Mouse (Mus musculus) cerebellum, postnatal 25 days (tissue): ENCODE results near the gene Snrpb.

Source experiments
- DNase-seq, 2 experiments: peaks; one replicate each; pipeline ENCODE4 v3.0.0; 2021; ENCODE audit warnings: mixed read lengths in 2 of 2

Gene Snrpb

DNA sequence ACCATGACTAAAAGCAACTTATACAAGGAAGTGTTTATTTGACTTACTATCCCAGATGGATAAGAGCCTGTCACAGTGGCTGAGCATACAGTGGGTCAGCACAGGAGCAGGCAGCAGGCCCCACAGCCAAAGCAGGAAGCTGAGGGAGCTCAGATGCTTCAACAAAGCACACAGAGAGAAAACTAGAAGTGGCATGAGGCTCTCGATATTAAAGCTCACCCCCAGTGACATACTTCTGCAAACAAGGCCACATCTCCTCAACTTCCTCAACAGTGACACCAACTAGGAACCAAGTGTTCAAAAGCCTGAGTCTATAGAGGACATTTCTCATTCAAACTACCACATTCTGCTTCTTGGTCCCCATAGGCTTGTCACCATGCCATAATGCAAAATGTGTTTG, 49.5 kb downstream of the Snrpb start:
- DNase-seq: no peak

DNA sequence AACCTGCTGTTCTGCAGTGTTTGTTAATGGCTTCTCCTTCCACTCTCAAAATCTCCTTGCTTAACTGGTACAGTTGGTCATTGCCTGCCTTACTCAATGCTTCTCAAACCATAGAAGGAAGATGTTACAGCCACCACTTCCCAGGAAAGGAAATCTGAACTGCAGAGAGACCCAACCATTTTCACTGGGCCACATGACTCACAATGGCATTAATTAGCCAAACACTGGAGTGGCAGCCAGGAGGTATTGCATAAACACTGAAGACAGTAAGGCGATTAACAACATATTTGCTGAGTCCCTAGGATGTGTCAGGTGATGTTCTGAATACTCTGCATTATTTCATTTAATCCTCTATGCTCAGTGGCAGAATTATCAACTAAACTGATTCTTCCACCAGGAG, 53.1 kb downstream of the Snrpb start:
- DNase-seq: no peak

- DNase-seq: no peak
These were observed 53.7 kb downstream of the Snrpb start for GRCm38 (mm10) chr2:130125279-130126059.
